Mouse (Mus musculus) neutrophil, adult 83 days (primary cell): ENCODE measurements around the gene Acsl5. TPM values are rescaled to one million over a fixed set of nuclear protein-coding genes. Genes with fewer than 3 reads are reported as not detected.

Source experiments
- total RNA-seq, 2 experiments: library from RNA; stranded (reverse); gene quantifications; one replicate each; pipeline ENCODE4 v1.2.4; 2023

Gene Acsl5
- total RNA-seq = 10 to 100 TPM; 56.2 to 68.2 TPM

DNA sequence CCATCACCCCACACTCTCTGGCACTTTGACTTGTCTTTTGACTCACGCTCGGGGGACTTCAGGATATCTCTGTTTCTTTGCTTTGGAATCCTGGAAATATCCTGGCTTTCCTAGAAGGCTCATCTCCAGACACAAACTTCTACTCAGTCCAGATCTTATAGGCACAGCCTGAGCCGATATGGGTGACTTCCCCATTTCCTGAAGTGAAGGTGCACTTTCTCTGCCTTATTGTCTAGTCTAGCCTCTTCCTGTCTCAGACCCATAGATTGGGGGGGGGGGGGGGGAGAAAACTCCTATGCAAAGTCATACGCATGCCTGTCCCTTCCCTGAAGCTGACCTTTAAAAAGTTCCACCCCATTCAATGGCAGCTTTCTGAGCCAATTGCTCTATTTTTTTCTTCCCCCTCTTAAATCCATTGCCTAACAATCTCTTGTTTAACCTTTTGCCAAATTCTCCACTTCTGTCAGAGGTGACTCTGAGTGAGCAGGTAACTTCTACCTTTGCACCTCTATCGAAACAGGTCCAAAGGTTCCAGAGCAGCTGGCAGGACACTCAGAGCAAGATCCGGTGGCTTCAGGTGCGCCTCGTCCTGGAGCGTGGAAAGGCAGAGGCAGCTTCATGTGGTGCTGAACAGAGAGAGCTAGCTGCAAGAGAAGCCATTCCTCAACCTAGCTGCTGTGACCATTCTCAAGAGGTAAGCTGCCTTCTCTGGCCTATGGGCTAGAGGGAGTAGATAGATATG, at the start of gene Acsl5:
Gene Acsl5 (plus strand): TSS at position 556 of the 742 bp plus-strand sequence.

DNA sequence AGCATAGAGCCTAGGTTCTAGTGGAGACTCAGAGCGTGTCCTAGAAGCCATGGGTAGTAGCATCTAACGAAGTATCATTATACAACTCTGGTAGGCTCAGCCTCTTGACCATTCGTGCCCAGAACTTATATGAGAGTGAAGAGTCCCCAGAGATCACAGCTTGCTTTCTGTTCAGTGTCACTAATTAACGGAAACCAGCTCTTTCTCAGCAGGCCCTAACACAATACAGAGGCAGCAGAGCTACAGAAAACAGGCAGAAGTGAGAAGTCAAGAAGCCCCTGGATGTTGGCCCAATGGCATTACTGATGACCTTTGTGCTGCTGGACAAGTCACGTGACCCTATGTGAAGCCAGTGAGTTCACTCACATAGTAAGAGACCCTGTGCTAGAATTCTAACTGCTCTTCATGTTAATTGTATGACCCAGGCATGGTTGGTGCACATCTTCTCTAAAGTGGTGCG, 10.5 kb upstream of the Acsl5 start, which contains the start of gene Gucy2g:
Gene Gucy2g (minus strand): TSS at position 51 of the 460 bp plus-strand sequence.

DNA sequence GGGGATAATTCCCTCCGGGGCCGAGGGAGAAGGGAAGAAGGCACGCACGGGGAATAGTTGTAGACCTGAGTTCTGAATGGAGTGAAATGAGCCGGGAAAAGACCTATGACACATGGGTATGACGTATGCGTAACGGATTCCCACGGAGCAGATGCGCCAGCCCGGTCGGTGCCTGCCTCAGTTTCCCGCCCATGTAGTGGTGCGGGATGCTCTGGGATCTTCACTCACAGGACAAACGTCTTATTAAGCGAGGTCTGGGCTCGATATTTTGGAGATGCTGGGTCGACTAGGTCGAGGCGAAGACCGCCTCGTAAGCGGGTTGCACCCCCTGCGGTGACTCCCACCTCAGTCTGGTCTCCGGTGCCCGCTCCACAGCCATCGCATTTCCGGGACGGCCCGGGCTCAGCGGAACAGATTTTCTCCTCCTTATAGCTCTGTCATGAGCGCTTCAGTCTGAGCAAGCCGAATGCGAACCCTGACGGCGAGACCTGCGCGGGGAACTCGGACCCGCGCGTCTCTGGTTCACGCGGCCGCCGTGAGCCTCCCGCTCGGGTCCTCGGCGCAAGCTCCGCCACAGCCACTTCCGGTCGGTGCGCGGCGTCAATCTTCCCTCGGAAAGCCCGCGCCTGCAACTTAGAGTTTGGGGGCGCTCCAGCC, 63.8 kb downstream of the Acsl5 start, which contains the start of gene Zdhhc6:
Gene Zdhhc6 (minus strand): TSS at position 581 of the 657 bp plus-strand sequence.

DNA sequence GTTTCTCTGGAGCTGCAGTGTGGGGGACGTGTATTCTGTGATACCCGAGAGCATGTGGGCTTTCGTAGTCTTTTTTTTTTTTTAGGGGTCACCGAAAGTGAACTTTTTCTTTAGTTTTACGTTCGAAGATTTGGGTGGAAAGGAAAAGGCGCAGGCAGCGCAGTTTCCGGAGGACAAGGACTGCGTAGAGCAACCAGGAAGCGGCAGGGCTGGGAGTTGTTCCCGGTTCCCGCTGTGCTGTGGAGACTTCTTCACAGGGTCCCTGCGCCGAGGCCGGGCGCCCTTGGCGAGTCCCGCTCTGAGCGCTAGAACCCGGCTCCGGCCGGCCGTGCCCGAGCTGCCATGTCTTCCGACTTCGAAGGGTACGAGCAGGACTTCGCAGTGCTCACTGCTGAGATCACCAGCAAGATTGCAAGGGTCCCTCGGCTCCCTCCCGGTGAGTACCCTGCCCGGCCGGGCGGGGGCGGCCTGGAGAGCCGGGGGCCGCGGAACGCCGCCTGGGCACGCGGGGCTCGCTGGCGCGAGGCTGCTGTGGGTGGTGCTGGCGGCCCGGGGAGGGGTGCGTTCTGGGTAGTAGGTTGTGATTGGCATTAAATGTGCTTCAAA, 64.5 kb downstream of the Acsl5 start, which contains the start of gene Vti1a:
Gene Vti1a (plus strand): TSS at position 187 of the 606 bp plus-strand sequence.

Other genes starting within 250 kb of the Acsl5 start
- 1 to 10 TPM; 2.8 to 4.0 TPM for gene Gpam, start 124.7 kb upstream of the Acsl5 start, total RNA-seq
- gene Tectb, start 71.2 kb upstream of the Acsl5 start, total RNA-seq = not detected
- gene Gucy2g, start 10.7 kb upstream of the Acsl5 start, total RNA-seq = not detected
- gene Zdhhc6, start 64.1 kb downstream of the Acsl5 start, total RNA-seq = 10 to 100 TPM; 21.9 to 24.3 TPM
- 10 to 100 TPM; 32.5 to 36.2 TPM for gene Vti1a, start 64.4 kb downstream of the Acsl5 start, total RNA-seq